Mouse (Mus musculus): ENCODE data around the gene Tbc1d4. TPM values are rescaled to one million over a fixed set of nuclear protein-coding genes. Genes with fewer than 3 reads are reported as not detected.

Tbc1d4 gene
- polyA plus RNA-seq, 1 experiment from 2014 or later, result 8.7 TPM

DNA sequence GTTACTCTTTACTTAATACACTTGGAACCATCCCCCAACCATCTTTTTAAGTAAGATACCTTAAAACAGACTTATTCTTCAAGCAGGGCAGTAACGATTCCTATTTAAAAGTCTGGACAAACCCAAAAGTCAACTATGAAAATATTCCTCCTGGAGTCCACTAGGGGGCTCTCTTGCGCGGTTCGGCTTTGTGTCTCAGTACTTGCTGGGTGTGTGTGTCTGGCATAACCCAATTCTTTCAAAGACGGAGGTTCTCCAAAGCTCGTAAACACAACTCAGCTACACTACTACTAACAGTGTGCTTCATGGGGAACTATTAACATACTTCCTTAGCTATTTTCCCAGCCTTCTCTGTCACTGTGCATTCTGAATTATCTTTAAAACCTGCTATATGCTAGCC, 148.2 kb downstream of the Tbc1d4 start:
- Histone ChIP-seq H3K4me2 (ENCODE audit: low read depth, low read length) (no peak overlapping the region), H3K4me3 (replicated peaks; ENCODE audit: low read length) (no peak overlapping the region), H3K9me3 (replicated peaks; ENCODE audit: control insufficient read depth, low read length) (no peaks in the 10 kb centered on the region), H3K36me3 (ENCODE audit: control insufficient read depth, insufficient read depth, low read length) (no peaks in the 10 kb centered on the region; the same call in 1 of the 2 replicates), H3K4me1 (ENCODE audit: control insufficient read depth, insufficient read depth, low read length) (no peaks in the 10 kb centered on the region), H3K27me3 (ENCODE audit: control insufficient read depth, insufficient read depth, low read length) (no peaks in the 10 kb centered on the region), H3K9ac (ENCODE audit: low read length) (no peak overlapping the region), H3K27ac (ENCODE audit: low read length) (no peak overlapping the region)
- ATAC-seq (ENCODE audit: insufficient read depth, low FRiP score), result no peak; the same call in 1 of the 2 replicates
- WGBS, result 15% methylated on average over 6 of the region's 6 CpGs

DNA sequence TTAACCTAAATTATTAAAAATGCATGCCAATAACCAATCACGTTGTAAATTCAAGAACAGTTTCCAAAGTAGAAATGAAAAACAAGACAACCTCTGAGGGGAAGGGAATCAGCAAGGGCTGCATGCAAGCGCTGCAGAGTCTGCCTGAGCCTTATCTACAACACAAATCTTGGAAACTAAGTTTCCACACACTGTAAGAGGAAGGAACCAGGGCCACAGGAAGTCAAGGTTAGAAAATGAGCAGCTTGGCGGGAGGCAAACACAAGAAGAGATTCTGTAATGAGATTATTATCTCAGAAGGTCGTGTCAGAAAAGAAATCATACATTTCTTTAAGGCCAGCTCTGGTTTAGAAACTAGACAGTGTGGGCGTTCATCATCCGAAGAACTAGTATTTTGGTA, 156.1 kb downstream of the Tbc1d4 start:
- H3K27ac ChIP-seq (ENCODE audit: low read length), result no peak overlapping the region
- H3K4me1 ChIP-seq (ENCODE audit: control insufficient read depth, insufficient read depth, low read length), result no peaks in the 10 kb centered on the region
- H3K36me3 ChIP-seq (ENCODE audit: control insufficient read depth, insufficient read depth, low read length), result no peaks in the 10 kb centered on the region
- H3K27me3 ChIP-seq (ENCODE audit: control insufficient read depth, insufficient read depth, low read length), result no peaks in the 10 kb centered on the region
- WGBS, result 69% methylated on average over 6 of the region's 6 CpGs
- no peak for ATAC-seq (ENCODE audit: insufficient read depth, low FRiP score)
- no peaks in the 10 kb centered on the region for H3K9me3 ChIP-seq (replicated peaks; ENCODE audit: control insufficient read depth, low read length)
- H3K9ac ChIP-seq (ENCODE audit: low read length), result no peak overlapping the region
- no peak overlapping the region for H3K4me3 ChIP-seq (replicated peaks; ENCODE audit: low read length)
- H3K4me2 ChIP-seq (ENCODE audit: low read depth, low read length), result no peak overlapping the region

DNA sequence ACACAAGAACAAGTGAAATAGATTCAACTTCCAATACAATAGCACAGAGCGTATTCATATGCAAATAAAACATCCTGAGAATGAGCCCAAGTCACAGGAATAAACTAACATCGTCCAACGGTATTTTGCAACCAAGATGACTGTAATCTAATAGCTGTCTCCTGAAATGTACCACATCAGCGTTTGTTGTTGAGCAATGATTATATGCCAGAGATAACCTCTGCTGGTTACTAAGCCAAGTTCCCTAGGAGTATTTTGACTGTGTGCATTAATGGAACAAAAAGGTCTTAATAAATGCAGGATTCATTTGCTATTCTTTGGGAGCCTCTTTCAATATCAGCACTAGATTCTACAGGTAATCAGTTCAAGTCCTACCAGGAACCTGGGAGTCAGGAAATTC, 161.1 kb downstream of the Tbc1d4 start:
- 78% methylated on average over 4 of the region's 4 CpGs for WGBS
- no peak overlapping the region for H3K9ac ChIP-seq (ENCODE audit: low read length)
- no peaks in the 10 kb centered on the region for H3K4me1 ChIP-seq (ENCODE audit: control insufficient read depth, insufficient read depth, low read length)
- H3K4me2 ChIP-seq (ENCODE audit: low read depth, low read length), result no peak overlapping the region
- no peaks in the 10 kb centered on the region for H3K36me3 ChIP-seq (ENCODE audit: control insufficient read depth, insufficient read depth, low read length)
- no peaks in the 10 kb centered on the region for H3K27me3 ChIP-seq (ENCODE audit: control insufficient read depth, insufficient read depth, low read length)
- H3K27ac ChIP-seq (ENCODE audit: low read length), result no peak overlapping the region
- ATAC-seq (ENCODE audit: insufficient read depth, low FRiP score), result no peak
- no peaks in the 10 kb centered on the region for H3K9me3 ChIP-seq (replicated peaks; ENCODE audit: control insufficient read depth, low read length)
- H3K4me3 ChIP-seq (replicated peaks; ENCODE audit: low read length), result no peak overlapping the region

DNA sequence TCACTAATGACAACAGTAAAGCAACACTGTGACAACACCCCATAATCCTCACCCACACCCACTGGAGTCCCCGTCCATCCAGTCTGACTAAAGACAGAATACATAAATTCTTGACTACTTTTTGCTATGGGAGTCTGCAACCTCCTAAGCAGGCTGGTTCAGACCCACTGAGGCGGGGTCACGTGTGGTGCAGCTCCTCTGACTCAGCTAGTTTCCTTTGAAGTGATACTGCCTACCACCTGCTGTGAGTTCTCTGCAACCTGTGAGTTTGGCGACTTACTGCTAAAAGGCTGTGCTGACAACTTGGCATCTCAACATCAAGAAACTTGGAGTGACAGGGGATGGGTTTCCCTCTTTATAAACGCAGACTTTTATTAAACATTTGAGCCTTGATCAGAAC, 163.8 kb downstream of the Tbc1d4 start:
- Histone ChIP-seq H3K4me1 (ENCODE audit: control insufficient read depth, insufficient read depth, low read length) (no peaks in the 10 kb centered on the region), H3K9me3 (replicated peaks; ENCODE audit: control insufficient read depth, low read length) (no peaks in the 10 kb centered on the region), H3K4me3 (replicated peaks; ENCODE audit: low read length) (no peak overlapping the region), H3K27ac (ENCODE audit: low read length) (no peak overlapping the region), H3K27me3 (ENCODE audit: control insufficient read depth, insufficient read depth, low read length) (no peaks in the 10 kb centered on the region), H3K4me2 (ENCODE audit: low read depth, low read length) (no peak overlapping the region), H3K9ac (ENCODE audit: low read length) (no peak overlapping the region), H3K36me3 (ENCODE audit: control insufficient read depth, insufficient read depth, low read length) (no peaks in the 10 kb centered on the region)
- no peak for ATAC-seq (ENCODE audit: insufficient read depth, low FRiP score)
- WGBS, result 53% methylated on average over 5 of the region's 5 CpGs

DNA sequence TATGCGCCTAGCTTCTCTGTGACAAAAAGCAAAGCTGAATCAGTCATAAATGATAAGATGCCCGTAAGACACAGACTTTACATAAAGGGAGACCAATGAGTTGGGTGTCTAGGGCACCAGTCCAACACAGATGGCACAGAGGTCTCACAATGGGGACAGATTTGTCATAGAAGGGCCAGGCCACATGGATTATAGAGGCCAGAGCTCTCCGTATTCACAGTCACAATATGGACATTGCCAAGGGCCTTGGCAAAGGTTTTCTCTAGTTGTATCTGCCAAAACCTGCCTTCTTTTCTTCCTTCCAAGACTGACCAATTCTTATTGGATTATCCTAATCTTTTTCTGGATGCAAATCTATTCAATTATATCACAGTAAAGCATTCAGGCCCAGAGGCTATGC, 171.1 kb downstream of the Tbc1d4 start:
- 84% methylated on average over 3 of the region's 3 CpGs for WGBS
- H3K27me3 ChIP-seq (ENCODE audit: control insufficient read depth, insufficient read depth, low read length), result no peaks in the 10 kb centered on the region
- H3K27ac ChIP-seq (ENCODE audit: low read length), result no peak overlapping the region
- H3K4me2 ChIP-seq (ENCODE audit: low read depth, low read length), result no peak overlapping the region
- no peaks in the 10 kb centered on the region for H3K9me3 ChIP-seq (replicated peaks; ENCODE audit: control insufficient read depth, low read length)
- H3K36me3 ChIP-seq (ENCODE audit: control insufficient read depth, insufficient read depth, low read length), result no peaks in the 10 kb centered on the region
- no peaks in the 10 kb centered on the region for H3K4me1 ChIP-seq (ENCODE audit: control insufficient read depth, insufficient read depth, low read length)
- ATAC-seq (ENCODE audit: insufficient read depth, low FRiP score), result no peak
- H3K4me3 ChIP-seq (replicated peaks; ENCODE audit: low read length), result no peak overlapping the region
- no peak overlapping the region for H3K9ac ChIP-seq (ENCODE audit: low read length)

DNA sequence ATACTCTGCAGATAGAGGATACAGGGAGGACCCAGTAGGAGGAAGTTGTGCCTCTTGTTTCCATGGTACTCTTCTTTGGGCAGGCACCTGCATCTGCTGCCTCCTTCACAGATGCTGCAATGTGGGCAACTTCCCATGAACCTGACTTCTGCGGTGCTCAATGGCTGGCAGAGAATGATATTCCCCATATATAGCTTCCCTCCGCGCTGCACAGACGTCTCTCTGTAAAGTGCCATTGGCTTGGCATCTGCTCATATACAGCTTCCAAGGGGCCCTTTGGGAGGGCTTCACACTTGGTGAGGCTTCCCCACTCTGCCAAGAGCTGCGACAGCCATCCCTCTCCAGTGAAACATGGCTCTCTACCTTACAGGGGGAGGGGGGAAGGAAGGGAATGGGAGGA, 178.5 kb downstream of the Tbc1d4 start:
- no peak overlapping the region for H3K4me2 ChIP-seq (ENCODE audit: low read depth, low read length)
- no peaks in the 10 kb centered on the region for H3K4me1 ChIP-seq (ENCODE audit: control insufficient read depth, insufficient read depth, low read length)
- H3K9me3 ChIP-seq (replicated peaks; ENCODE audit: control insufficient read depth, low read length), result no peaks in the 10 kb centered on the region
- ATAC-seq (ENCODE audit: insufficient read depth, low FRiP score), result no peak
- H3K36me3 ChIP-seq (ENCODE audit: control insufficient read depth, insufficient read depth, low read length), result no peaks in the 10 kb centered on the region
- H3K27ac ChIP-seq (ENCODE audit: low read length), result no peak overlapping the region
- no peak overlapping the region for H3K4me3 ChIP-seq (replicated peaks; ENCODE audit: low read length)
- no peak overlapping the region for H3K9ac ChIP-seq (ENCODE audit: low read length)
- 71% methylated on average over 5 of the region's 5 CpGs for WGBS
- H3K27me3 ChIP-seq (ENCODE audit: control insufficient read depth, insufficient read depth, low read length), result no peaks in the 10 kb centered on the region

DNA sequence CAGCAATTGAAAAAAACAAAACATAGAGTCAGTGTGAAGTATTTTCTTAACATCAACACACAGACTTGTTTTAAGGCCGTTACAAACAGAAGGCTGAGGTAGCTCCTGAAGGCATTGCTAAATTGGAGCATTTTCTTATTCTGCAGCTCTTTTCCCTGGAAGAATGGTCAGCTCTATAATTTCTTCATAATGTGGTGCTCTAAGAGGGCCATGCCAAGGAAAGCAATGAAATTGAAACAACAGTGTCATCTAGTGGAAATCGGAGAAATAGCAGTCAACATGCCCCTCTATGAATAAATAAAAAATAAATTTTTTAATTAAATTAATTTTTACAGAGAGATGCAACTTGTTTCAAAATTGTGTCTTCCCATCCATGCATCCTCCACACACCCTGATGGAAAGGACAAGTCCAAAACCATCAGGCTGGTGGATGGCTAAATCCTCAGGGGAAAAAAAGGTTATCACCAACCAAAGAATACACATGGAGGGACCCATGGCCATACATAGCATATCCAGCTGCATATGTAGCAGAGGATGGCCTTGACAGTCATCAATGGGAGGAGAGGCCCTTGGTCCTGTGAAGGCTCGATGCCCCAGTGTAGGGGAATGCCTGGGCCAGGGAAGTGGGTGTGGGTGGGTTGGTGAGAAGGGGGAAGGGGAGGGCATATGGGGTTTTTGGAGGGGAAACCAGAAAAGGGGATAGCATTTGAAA, 180.0 kb downstream of the Tbc1d4 start:
- no peak; the same call in 1 of the 2 replicates for ATAC-seq (ENCODE audit: insufficient read depth, low FRiP score)
- Histone ChIP-seq H3K4me2 (ENCODE audit: low read depth, low read length) (no peak overlapping the region), H3K9me3 (replicated peaks; ENCODE audit: control insufficient read depth, low read length) (no peaks in the 10 kb centered on the region), H3K27me3 (ENCODE audit: control insufficient read depth, insufficient read depth, low read length) (no peaks in the 10 kb centered on the region), H3K27ac (ENCODE audit: low read length) (no peak overlapping the region), H3K4me1 (ENCODE audit: control insufficient read depth, insufficient read depth, low read length) (no peaks in the 10 kb centered on the region), H3K9ac (ENCODE audit: low read length) (no peak overlapping the region), H3K4me3 (replicated peaks; ENCODE audit: low read length) (no peak overlapping the region), H3K36me3 (ENCODE audit: control insufficient read depth, insufficient read depth, low read length) (no peaks in the 10 kb centered on the region)
- WGBS, result 33% methylated on average over 3 of the region's 3 CpGs

DNA sequence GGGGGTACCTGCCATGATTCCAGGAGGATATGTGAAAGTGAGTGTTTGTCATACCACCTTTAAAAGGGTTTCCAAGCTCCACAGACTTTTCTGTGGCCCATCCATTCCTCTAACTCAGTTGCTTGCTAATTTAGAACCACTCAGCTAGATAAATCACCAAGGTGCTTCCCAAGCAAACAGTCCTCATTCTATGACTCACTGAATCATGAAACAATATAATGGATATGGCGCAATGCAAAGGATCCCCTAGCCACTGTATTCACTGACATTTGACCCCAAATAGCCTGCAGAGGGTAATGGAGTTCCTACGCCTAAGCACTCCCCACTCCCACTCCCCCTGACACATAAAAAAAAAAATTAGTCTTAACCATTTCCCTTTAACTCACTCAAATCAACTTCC, 191.3 kb downstream of the Tbc1d4 start:
- H3K9ac ChIP-seq (ENCODE audit: low read length), result no peak overlapping the region
- H3K4me2 ChIP-seq (ENCODE audit: low read depth, low read length), result no peak overlapping the region
- no peak overlapping the region for H3K4me3 ChIP-seq (replicated peaks; ENCODE audit: low read length)
- H3K36me3 ChIP-seq (ENCODE audit: control insufficient read depth, insufficient read depth, low read length), result no peaks in the 10 kb centered on the region
- 67% methylated on average over 2 of the region's 2 CpGs for WGBS
- H3K27ac ChIP-seq (ENCODE audit: low read length), result no peak overlapping the region
- no peaks in the 10 kb centered on the region for H3K4me1 ChIP-seq (ENCODE audit: control insufficient read depth, insufficient read depth, low read length)
- no peak for ATAC-seq (ENCODE audit: insufficient read depth, low FRiP score)
- no peaks in the 10 kb centered on the region for H3K9me3 ChIP-seq (replicated peaks; ENCODE audit: control insufficient read depth, low read length)
- H3K27me3 ChIP-seq (ENCODE audit: control insufficient read depth, insufficient read depth, low read length), result no peaks in the 10 kb centered on the region
